Mouse (Mus musculus) embryonic fibroblast, embryonic 13.5 days (primary cell): Measurements from ENCODE around the gene Npr1.

Experiments used
- CTCF ChIP-seq: IDR thresholded peaks from 2 replicates; pipeline ENCODE4 v1.5.1; 2011; ENCODE audit warnings: mild to moderate bottlenecking, control low read depth, low read length, moderate library complexity, borderline replicate concordance; ENCODE audit not compliant: insufficient read depth
- POLR2A ChIP-seq: IDR thresholded peaks from 2 replicates; pipeline ENCODE4 v1.6.1; 2011; ENCODE audit warnings: low read depth, mild to moderate bottlenecking, control low read depth, low read length, moderate library complexity

DNA sequence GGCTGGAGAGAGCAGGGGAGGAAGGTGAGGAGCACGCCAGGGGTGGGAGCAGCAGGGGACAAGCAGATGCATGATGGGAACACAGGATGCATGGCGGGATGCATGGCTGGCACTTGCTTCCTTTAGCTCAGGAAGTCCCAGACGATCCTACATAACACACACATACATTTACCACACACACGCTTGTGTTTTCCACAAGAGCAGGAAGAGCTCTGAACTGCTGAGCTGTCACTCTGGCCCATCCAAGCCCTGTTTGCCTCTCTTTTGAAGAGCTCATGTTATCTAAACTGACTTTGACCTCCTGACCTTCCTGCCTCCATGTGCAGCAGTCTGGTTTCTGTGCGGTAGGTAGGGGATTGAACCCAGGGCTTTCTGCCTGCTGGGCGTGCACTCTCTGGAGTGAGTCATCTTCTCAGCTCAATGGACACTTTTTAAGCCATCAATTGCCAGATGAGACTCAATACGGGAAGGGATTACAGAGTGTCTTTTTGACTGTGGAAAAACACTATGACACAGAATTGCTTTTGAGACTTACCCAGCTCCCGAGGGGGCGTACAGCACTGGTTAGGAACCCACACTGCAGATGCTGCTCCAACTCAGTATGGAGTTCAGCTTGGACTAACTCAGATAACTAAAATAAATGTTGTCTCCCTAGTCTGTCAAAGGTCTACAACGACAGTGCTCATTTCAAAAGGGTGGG, 14.1 kb downstream of the Npr1 start:
- no peak for TF ChIP-seq POLR2A
- no peak for TF ChIP-seq CTCF
